Mouse (Mus musculus) embryonic facial prominence, embryonic 11.5 days (tissue): ENCODE results near the gene Actg2. TPM values are rescaled to one million over a fixed set of nuclear protein-coding genes. Genes with fewer than 3 reads are reported as not detected.
A peak's percentile ranks its signal among the peaks of the same experiment; 100 is the strongest.

ENCODE experiments used
- ATAC-seq: fragments of 200-750 bp; cut with Nextera tagmentation; replicated peaks from 2 replicates; pipeline ENCODE4 v1.8.0; 2017; ENCODE audit warnings: low read depth; ENCODE audit not compliant: insufficient number of reproducible peaks, low FRiP score, low TSS enrichment
- DNase-seq: peaks from one replicate; pipeline ENCODE4 v3.0.0-alpha.2; 2015; ENCODE audit warnings: low spot score
- H3K27ac ChIP-seq: fragments of 300-500 bp; sonication (generic); replicated peaks from 2 replicates; pipeline ENCODE4 v1.5.1; 2014; ENCODE audit warnings: mild to moderate bottlenecking, low read depth, low read length, control low read depth
- H3K27me3 ChIP-seq: fragments of 300-500 bp; sonication (generic); 2 replicates; pipeline ENCODE4 v1.6.1; 2014; ENCODE audit warnings: mild to moderate bottlenecking, low read length, moderate library complexity, mixed read lengths; ENCODE audit not compliant: control insufficient read depth, insufficient read depth
- H3K36me3 ChIP-seq: fragments of 300-500 bp; sonication (generic); replicated peaks from 2 replicates; pipeline ENCODE4 v1.6.1; 2014; ENCODE audit warnings: low read depth, mild to moderate bottlenecking, low read length, moderate library complexity, mixed read lengths; ENCODE audit not compliant: control insufficient read depth, insufficient read depth
- H3K4me1 ChIP-seq: fragments of 300-500 bp; sonication (generic); 2 replicates; pipeline ENCODE4 v1.6.1; 2014; ENCODE audit warnings: low read length, mixed read lengths; ENCODE audit not compliant: control insufficient read depth, insufficient read depth
- H3K4me2 ChIP-seq: fragments of 300-500 bp; sonication (generic); 2 replicates; pipeline ENCODE4 v1.6.1; 2014; ENCODE audit warnings: low read depth, mild to moderate bottlenecking, control low read depth, low read length, moderate library complexity
- H3K4me3 ChIP-seq: fragments of 300-500 bp; sonication (generic); 2 replicates; pipeline ENCODE4 v1.5.1; 2014; ENCODE audit warnings: low read depth, low read length, control low read depth
- H3K9ac ChIP-seq: fragments of 300-500 bp; sonication (generic); replicated peaks from 2 replicates; pipeline ENCODE4 v1.6.1; 2014; ENCODE audit warnings: mild to moderate bottlenecking, control low read depth, low read length
- H3K9me3 ChIP-seq: fragments of 300-500 bp; sonication (generic); replicated peaks from 2 replicates; pipeline ENCODE4 v1.6.1; 2016; ENCODE audit warnings: mild to moderate bottlenecking, low read length, inconsistent platforms, mixed read lengths; ENCODE audit not compliant: control insufficient read depth
- WGBS: fragments of 180-500 bp; shearing (Covaris S2); extraction: QIAGEN DNeasy Blood & Tissue Kit; methylation state at CpG from one replicate; pipeline ENCODE4 v1.1.7; 2014; 5-methylcytosine and 5-hydroxymethylcytosine counted together
- polyA plus RNA-seq: library from polyadenylated mRNA; unstranded; fragments of >200 nt; fragmentation: Nextera tagmentation; extraction: Ambion mirVana; gene quantifications from 2 replicates; pipeline ENCODE4 v1.2.1, GENCODE M21; 2014

Gene Actg2
- polyA plus RNA-seq, 1 experiment from 2014 or later: 2.4 TPM

- no peaks in the 10 kb centered on the region for H3K36me3 ChIP-seq
- no peak overlapping the region for H3K4me2 ChIP-seq
- H3K4me3 ChIP-seq: no peak overlapping the region
- H3K9ac ChIP-seq: no peak overlapping the region
- ATAC-seq (no peak), DNase-seq (no peak)
- no peaks in the 10 kb centered on the region for H3K9me3 ChIP-seq
- H3K4me1 ChIP-seq: no peaks in the 10 kb centered on the region
- WGBS: 37% methylated on average over 6 of the region's 6 CpGs
- no peaks in the 10 kb centered on the region for H3K27me3 ChIP-seq
- H3K27ac ChIP-seq: no peak overlapping the region
Observed at GRCm38 (mm10) chr6:83536795-83537059, 662 bp upstream of the Actg2 start.

- H3K27me3 ChIP-seq: no peaks in the 10 kb centered on the region
- no peak overlapping the region for H3K9ac ChIP-seq
- no peaks in the 10 kb centered on the region for H3K9me3 ChIP-seq
- 81% methylated on average over 2 of the region's 2 CpGs for WGBS
- H3K4me1 ChIP-seq: no peaks in the 10 kb centered on the region
- no peak overlapping the region for H3K4me3 ChIP-seq
- no peak for DNase-seq
- no peak overlapping the region for H3K4me2 ChIP-seq
- H3K27ac ChIP-seq: no peak overlapping the region
- H3K36me3 ChIP-seq: no peaks in the 10 kb centered on the region
- ATAC-seq: no peak
Observed at GRCm38 (mm10) chr6:83532608-83533007, 3.5 kb downstream of the Actg2 start.

DNA sequence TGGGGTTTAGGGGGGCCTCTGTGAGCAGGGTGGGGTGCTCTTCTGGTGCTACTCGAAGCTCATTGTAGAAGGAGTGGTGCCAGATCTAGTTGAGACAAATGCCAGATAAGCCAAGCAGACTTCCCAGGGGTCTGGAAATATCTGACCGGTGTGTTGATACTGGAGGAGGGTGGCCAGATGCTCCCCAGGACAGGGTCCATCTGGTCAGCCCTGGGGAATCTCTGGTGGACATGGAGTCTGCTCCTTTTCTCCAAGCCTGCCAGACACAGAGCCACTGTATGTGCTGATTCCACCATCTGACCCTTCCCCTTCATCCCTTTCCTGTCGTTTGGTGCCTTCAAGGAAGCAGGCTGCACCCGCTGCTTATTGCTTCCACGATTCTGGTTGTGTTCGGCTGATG, 12.9 kb downstream of the Actg2 start:
- H3K27me3 ChIP-seq: no peaks in the 10 kb centered on the region
- H3K4me3 ChIP-seq: no peak overlapping the region
- no peaks in the 10 kb centered on the region for H3K4me1 ChIP-seq
- ATAC-seq: no peak
- 72% methylated on average over 6 of the region's 6 CpGs for WGBS
- no peaks in the 10 kb centered on the region for H3K36me3 ChIP-seq
- no peak overlapping the region for H3K9ac ChIP-seq
- no peak overlapping the region for H3K4me2 ChIP-seq
- no peak overlapping the region for H3K27ac ChIP-seq
- H3K9me3 ChIP-seq: no peaks in the 10 kb centered on the region
- DNase-seq: no peak

DNA sequence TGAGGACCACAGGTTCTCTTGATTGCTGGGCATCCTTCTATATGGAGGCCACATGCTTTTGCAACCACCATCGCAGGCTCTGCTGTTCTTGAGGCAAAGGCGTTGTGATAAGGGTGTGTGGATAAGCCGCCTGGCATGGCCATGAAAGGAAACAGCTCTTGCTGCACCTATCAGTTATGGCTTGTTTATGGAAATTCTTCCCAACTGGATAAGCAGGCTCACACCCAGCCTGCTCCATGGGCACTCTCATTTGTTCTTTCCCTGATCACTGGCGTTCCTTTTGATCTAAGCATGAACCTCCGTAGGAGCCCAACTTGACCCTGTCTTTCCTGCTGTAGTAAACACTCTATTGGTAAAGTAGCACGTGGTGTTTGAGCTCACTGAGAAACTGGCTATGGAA, 14.3 kb downstream of the Actg2 start:
- no peaks in the 10 kb centered on the region for H3K27me3 ChIP-seq
- no peaks in the 10 kb centered on the region for H3K36me3 ChIP-seq
- H3K9me3 ChIP-seq: no peaks in the 10 kb centered on the region
- H3K27ac ChIP-seq: no peak overlapping the region
- no peak overlapping the region for H3K4me2 ChIP-seq
- 78% methylated on average over 6 of the region's 6 CpGs for WGBS
- DNase-seq: no peak
- H3K4me1 ChIP-seq: no peaks in the 10 kb centered on the region
- H3K4me3 ChIP-seq: no peak overlapping the region
- no peak overlapping the region for H3K9ac ChIP-seq
- no peak for ATAC-seq

- Histone ChIP-seq H3K4me3 (no peak overlapping the region), H3K4me2 (no peak overlapping the region), H3K27ac (no peak overlapping the region), H3K27me3 (no peaks in the 10 kb centered on the region), H3K4me1 (no peaks in the 10 kb centered on the region), H3K9me3 (no peaks in the 10 kb centered on the region), H3K36me3 (no peaks in the 10 kb centered on the region), H3K9ac (no peak overlapping the region)
- DNase-seq (no peak), ATAC-seq (no peak)
- WGBS: 86% methylated on average over 3 of the region's 3 CpGs
Observed at GRCm38 (mm10) chr6:83518637-83519036, 17.4 kb downstream of the Actg2 start.

- H3K4me1 ChIP-seq: no peaks in the 10 kb centered on the region
- no peak overlapping the region for H3K4me2 ChIP-seq
- whole genome bisulfite sequencing: 72% methylated on average over 3 of the region's 3 CpGs
- no peak for DNase-seq
- H3K36me3 ChIP-seq: no peaks in the 10 kb centered on the region
- H3K9me3 ChIP-seq: no peaks in the 10 kb centered on the region
- no peak overlapping the region for H3K27ac ChIP-seq
- no peak for ATAC-seq
- H3K27me3 ChIP-seq: no peaks in the 10 kb centered on the region
- H3K4me3 ChIP-seq: no peak overlapping the region
- H3K9ac ChIP-seq: no peak overlapping the region
Observed at GRCm38 (mm10) chr6:83515172-83515571, 20.9 kb downstream of the Actg2 start.

DNA sequence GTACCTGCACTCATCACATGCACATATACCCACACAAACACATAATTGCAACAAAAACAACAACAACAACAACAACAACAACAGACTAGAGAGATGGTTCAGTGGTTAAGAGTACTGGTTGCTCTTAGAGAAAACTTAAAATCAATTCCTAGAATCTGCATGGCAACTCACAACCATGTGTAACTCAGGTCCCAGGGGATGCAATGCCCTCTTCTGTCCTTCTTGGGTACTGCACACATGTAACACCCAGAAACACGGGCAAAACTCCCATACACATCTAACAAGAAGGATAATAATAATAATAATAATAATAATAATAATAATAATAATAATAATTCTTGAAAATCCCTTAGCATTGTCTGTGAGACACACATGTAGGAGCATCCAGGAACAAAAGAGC, 23.6 kb downstream of the Actg2 start:
- WGBS: 13% methylated on average over 1 of the region's 1 CpGs

GRCm38 (mm10) chr6:83510210-83510609, 25.9 kb downstream of the Actg2 start:
- Histone ChIP-seq H3K36me3 (no peaks in the 10 kb centered on the region), H3K4me3 (no peak overlapping the region), H3K9ac (no peak overlapping the region), H3K27me3 (no peaks in the 10 kb centered on the region), H3K4me2 (no peak overlapping the region), H3K27ac (no peak overlapping the region), H3K9me3 (no peaks in the 10 kb centered on the region), H3K4me1 (no peaks in the 10 kb centered on the region)
- ATAC-seq (no peak), DNase-seq (no peak)
- WGBS: 64% methylated on average over 2 of the region's 2 CpGs

More for the DNA sequence above, 23.6 kb downstream of the Actg2 start:
- ATAC-seq: no peak
- Histone ChIP-seq H3K4me2 (no peak overlapping the region), H3K9ac (no peak overlapping the region), H3K4me1 (no peaks in the 10 kb centered on the region), H3K36me3 (no peaks in the 10 kb centered on the region), H3K27ac (no peak overlapping the region), H3K4me3 (no peak overlapping the region), H3K27me3 (no peaks in the 10 kb centered on the region), H3K9me3 (no peaks in the 10 kb centered on the region)
- DNase-seq: peak; percentile 61

DNA sequence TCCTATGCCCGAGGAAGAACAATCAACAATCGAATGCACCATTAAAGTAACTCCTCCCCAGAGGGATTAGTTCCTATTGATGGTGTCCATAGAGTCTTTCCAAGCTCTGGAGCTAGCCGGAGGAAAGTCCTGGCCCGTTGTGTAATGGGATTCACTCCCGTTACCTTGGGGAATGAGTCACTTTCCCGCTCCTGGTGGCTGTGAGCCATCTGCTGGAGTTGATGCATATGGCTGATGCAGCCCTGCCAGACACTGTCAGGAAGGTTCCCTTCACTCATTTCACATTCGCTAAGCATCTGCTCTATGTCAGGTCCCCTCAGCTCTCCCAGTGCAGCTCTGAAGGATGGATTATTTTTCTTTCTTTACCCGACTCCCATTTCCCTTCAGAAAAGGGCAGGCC, 26.6 kb downstream of the Actg2 start:
- Histone ChIP-seq H3K9me3 (no peaks in the 10 kb centered on the region), H3K36me3 (no peaks in the 10 kb centered on the region), H3K27me3 (no peaks in the 10 kb centered on the region), H3K4me3 (no peak overlapping the region), H3K27ac (no peak overlapping the region), H3K4me1 (no peaks in the 10 kb centered on the region), H3K9ac (no peak overlapping the region), H3K4me2 (no peak overlapping the region)
- WGBS: 46% methylated on average over 8 of the region's 8 CpGs
- ATAC-seq (no peak), DNase-seq (no peak)
